Mouse (Mus musculus) limb, embryonic 10.5 days (tissue): Measurements from ENCODE around the gene Adora2a. TPM values are rescaled to one million over a fixed set of nuclear protein-coding genes. Genes with fewer than 3 reads are reported as not detected.
"Not testable (repeated sequence)": the region's sequence is repeated elsewhere in the genome, so short reads cannot be mapped to it uniquely, and the experiment has no call there.

Source experiments
- DNase-seq: peaks from one replicate; pipeline ENCODE4 v3.0.0-alpha.2; 2017; ENCODE audit warnings: low spot score
- H3K27ac ChIP-seq: fragments of 300-500 bp; sonication (generic); 2 replicates; pipeline ENCODE4 v1.5.1; 2016; ENCODE audit warnings: mild to moderate bottlenecking
- H3K27me3 ChIP-seq: fragments of 300-500 bp; sonication (generic); 2 replicates; pipeline ENCODE4 v1.6.1; 2016; ENCODE audit warnings: low read depth, mild to moderate bottlenecking; ENCODE audit not compliant: poor library complexity, severe bottlenecking
- H3K36me3 ChIP-seq: fragments of 300-500 bp; sonication (generic); 2 replicates; pipeline ENCODE4 v1.6.1; 2016; ENCODE audit warnings: mild to moderate bottlenecking, moderate library complexity
- H3K4me1 ChIP-seq: fragments of 300-500 bp; sonication (generic); 2 replicates; pipeline ENCODE4 v1.6.1; 2016
- H3K4me3 ChIP-seq: fragments of 300-500 bp; sonication (generic); 2 replicates; pipeline ENCODE4 v1.5.1; 2016; ENCODE audit warnings: mild to moderate bottlenecking, moderate library complexity
- H3K9me3 ChIP-seq: fragments of 300-500 bp; sonication (generic); replicated peaks from 2 replicates; pipeline ENCODE4 v1.6.1; 2016; ENCODE audit warnings: mild to moderate bottlenecking
- WGBS: fragments of 180-500 bp; shearing (Covaris S2); methylation state at CpG from one replicate; pipeline ENCODE4 v1.1.7; 2016; 5-methylcytosine and 5-hydroxymethylcytosine counted together
- polyA plus RNA-seq: library from polyadenylated mRNA; unstranded; fragments of >200 nt; fragmentation: Nextera tagmentation; extraction: Ambion mirVana; gene quantifications from 2 replicates; pipeline ENCODE4 v1.2.1, GENCODE M21; 2016

Gene Adora2a
- 1.7 and 2.2 TPM in 2 replicates for polyA plus RNA-seq

GRCm38 (mm10) chr10:75316872-75316907, at the start of gene Adora2a:
Gene Adora2a (plus strand): TSS chr10:75316877.
- Histone ChIP-seq H3K27ac (peak within 1 kb of the TSS; percentile 48), H3K9me3 (no peaks in the 10 kb centered on the region), H3K27me3 (peaks cover 52% of the 10 kb centered on the region), H3K4me3 (peak within 1 kb of the TSS; percentile 51), H3K4me1 (peaks cover 24% of the 10 kb centered on the region), H3K36me3 (peaks cover 11% of the 10 kb centered on the region)
- DNase-seq = no peak
- 0% methylated on average over 4 of the region's 4 CpGs for WGBS

- DNase-seq = no peak
- Histone ChIP-seq H3K4me1 (no peaks in the 10 kb centered on the region), H3K4me3 (no peak overlapping the region), H3K27me3 (no peaks in the 10 kb centered on the region), H3K27ac (no peak overlapping the region), H3K36me3 (peaks cover 79% of the 10 kb centered on the region), H3K9me3 (no peaks in the 10 kb centered on the region)
- 88% methylated on average over 4 of the region's 4 CpGs for WGBS
These were observed 43.7 kb upstream of the Adora2a start for GRCm38 (mm10) chr10:75273020-75273419.

DNA sequence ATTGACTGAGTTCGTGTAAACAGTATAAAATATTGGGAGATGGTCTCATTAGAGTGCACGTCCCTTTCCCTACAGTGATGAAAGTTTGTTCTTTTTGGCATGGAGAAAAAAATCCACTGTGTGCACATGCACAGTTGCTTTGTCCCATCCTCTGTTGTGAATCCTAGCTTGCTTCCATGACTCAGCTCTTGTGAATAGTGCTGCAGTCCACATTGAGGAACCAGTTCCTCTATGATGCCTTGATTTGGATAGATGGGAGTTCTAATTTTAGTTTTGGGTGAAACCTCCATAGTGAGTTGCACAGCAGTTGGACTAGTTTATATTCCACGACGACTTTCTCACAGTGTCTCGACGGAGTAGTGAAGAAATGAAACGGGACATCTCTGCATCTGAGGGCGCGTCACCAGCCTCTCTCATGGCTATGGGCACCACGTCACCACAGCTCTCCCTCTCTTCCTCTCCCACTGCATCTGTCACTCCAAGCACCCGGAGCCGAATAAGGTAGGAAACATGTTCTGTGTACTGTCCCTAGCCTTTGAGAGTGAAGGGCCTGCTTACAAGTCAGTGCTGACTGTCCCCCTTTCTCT, 40.2 kb upstream of the Adora2a start:
- Histone ChIP-seq H3K9me3 (no peaks in the 10 kb centered on the region), H3K4me3 (no peak overlapping the region), H3K4me1 (no peaks in the 10 kb centered on the region), H3K27ac (no peak overlapping the region), H3K36me3 (peaks cover 77% of the 10 kb centered on the region), H3K27me3 (no peaks in the 10 kb centered on the region)
- 94% methylated on average over 12 of the region's 12 CpGs for WGBS
- no peak for DNase-seq

- H3K4me1 ChIP-seq = no peaks in the 10 kb centered on the region
- peaks cover 74% of the 10 kb centered on the region for H3K36me3 ChIP-seq
- no peaks in the 10 kb centered on the region for H3K9me3 ChIP-seq
- no peaks in the 10 kb centered on the region for H3K27me3 ChIP-seq
- no peak for DNase-seq
- no peak overlapping the region for H3K27ac ChIP-seq
- WGBS = 91% methylated on average over 1 of the region's 1 CpGs
- H3K4me3 ChIP-seq = no peak overlapping the region
These were observed 39.2 kb upstream of the Adora2a start for GRCm38 (mm10) chr10:75277501-75277900.

DNA sequence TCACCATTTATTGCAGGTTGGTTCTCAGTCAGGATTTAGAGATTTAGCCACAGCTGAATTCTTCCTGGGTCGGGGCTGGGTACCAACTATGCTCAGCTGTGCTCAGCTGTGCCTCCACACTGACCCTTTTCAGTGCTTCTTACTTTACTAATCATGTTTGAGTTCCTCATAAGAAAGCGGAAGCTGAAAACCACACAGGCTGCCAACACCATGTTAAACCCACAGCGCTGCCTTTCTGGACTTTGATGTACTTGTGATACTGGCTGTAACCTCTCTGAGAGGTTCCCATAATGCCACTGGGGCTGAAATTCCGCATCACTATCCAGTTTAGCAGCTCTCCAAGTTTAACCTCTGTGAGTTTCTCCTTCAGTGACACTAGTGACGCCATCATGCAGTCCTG, 34.0 kb upstream of the Adora2a start:
- no peak overlapping the region for H3K27ac ChIP-seq
- peaks cover 65% of the 10 kb centered on the region for H3K36me3 ChIP-seq
- no peaks in the 10 kb centered on the region for H3K27me3 ChIP-seq
- no peak overlapping the region for H3K4me3 ChIP-seq
- 94% methylated on average over 5 of the region's 5 CpGs for WGBS
- H3K4me1 ChIP-seq = no peaks in the 10 kb centered on the region
- no peaks in the 10 kb centered on the region for H3K9me3 ChIP-seq
- no peak for DNase-seq

GRCm38 (mm10) chr10:75283821-75284220, 32.9 kb upstream of the Adora2a start:
- no peaks in the 10 kb centered on the region for H3K9me3 ChIP-seq
- peaks cover 64% of the 10 kb centered on the region for H3K36me3 ChIP-seq
- H3K4me3 ChIP-seq = no peak overlapping the region
- 94% methylated on average over 3 of the region's 3 CpGs for WGBS
- no peak for DNase-seq
- no peaks in the 10 kb centered on the region for H3K4me1 ChIP-seq
- no peak overlapping the region for H3K27ac ChIP-seq
- no peaks in the 10 kb centered on the region for H3K27me3 ChIP-seq

DNA sequence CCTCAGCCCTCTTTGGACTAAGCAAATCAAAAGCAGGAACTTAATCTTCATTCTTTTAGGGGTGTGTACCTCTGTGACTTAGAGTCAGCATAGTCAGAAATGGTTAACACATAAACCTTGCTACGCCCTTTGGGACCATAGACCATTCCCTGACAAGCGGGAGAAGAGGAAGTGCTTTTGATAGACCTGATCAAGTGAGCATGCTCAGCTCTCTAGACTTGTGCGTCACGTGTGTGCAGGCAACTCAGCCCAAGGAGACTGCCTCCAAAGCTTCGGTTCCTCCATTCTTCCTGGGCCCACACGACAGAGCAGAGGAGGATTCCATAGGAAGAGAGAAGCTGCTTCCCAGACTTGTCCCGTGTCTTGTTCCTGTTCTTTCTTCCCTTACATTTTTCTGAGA, 28.1 kb upstream of the Adora2a start:
- Histone ChIP-seq H3K4me1 (no peaks in the 10 kb centered on the region), H3K36me3 (peaks cover 38% of the 10 kb centered on the region), H3K9me3 (no peaks in the 10 kb centered on the region), H3K4me3 (no peak overlapping the region), H3K27ac (no peak overlapping the region), H3K27me3 (no peaks in the 10 kb centered on the region)
- DNase-seq = no peak
- WGBS = 90% methylated on average over 7 of the region's 7 CpGs

DNA sequence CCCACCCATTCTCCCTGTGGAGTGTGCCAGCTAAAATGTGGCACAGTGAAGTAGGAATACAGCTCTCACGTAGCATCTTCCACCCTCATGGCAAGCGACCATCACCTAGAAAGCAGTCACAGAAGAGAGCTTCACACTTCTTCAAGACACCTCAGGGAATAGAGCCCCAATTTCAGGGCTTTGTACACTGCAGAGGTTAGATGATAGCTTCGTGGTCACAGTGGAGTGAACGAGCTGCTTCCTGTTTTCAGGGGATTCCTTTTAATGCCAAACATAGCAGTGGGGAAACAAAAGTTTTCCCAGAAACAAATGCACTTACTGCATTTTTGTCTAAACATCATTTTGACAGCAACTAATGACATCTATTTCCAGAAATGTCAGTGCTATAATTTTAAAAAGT, 27.3 kb upstream of the Adora2a start:
- Histone ChIP-seq H3K4me3 (no peak overlapping the region), H3K27me3 (no peaks in the 10 kb centered on the region), H3K4me1 (no peaks in the 10 kb centered on the region), H3K27ac (no peak overlapping the region), H3K9me3 (no peaks in the 10 kb centered on the region), H3K36me3 (peaks cover 30% of the 10 kb centered on the region)
- DNase-seq = no peak
- 72% methylated on average over 4 of the region's 4 CpGs for WGBS

DNA sequence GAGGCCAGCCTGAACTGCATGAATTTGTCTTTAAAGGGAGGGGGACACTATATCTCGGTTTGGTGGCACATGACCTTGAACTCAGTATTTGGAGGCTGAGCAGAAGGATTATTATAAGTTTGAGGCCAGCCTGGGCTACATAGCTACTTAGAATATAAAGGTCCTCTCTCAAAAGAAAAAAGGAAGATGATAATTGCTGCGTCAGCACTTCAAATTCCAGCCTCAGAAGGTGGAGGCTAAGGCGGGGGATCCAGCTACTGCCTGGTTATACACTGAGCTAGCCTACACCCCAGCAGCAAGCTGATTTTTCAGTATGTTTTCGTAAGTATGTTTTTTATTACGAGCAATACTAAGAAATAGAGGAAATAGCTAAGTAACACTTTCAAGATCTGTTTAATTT, 26.0 kb upstream of the Adora2a start:
- no peaks in the 10 kb centered on the region for H3K27me3 ChIP-seq
- no peak overlapping the region for H3K27ac ChIP-seq
- 91% methylated on average over 5 of the region's 5 CpGs for WGBS
- peaks cover 26% of the 10 kb centered on the region for H3K36me3 ChIP-seq
- no peak overlapping the region for H3K4me3 ChIP-seq
- H3K9me3 ChIP-seq = no peaks in the 10 kb centered on the region
- 0 out of 2 replicates have a peak, but pooled peaks cover 5% of the 10 kb centered on the region for H3K4me1 ChIP-seq
- no peak for DNase-seq

GRCm38 (mm10) chr10:75291338-75291737, 25.3 kb upstream of the Adora2a start:
- peaks cover 32% of the 10 kb centered on the region for H3K36me3 ChIP-seq
- H3K27ac ChIP-seq = no peak overlapping the region
- H3K9me3 ChIP-seq = no peaks in the 10 kb centered on the region
- no peaks in the 10 kb centered on the region for H3K27me3 ChIP-seq
- no peak for DNase-seq
- 80% methylated on average over 1 of the region's 1 CpGs for WGBS
- H3K4me3 ChIP-seq = no peak overlapping the region
- H3K4me1 ChIP-seq = 0 out of 2 replicates have a peak, but pooled peaks cover 5% of the 10 kb centered on the region

GRCm38 (mm10) chr10:75292206-75292605, 24.5 kb upstream of the Adora2a start:
- 92% methylated on average over 8 of the region's 8 CpGs for WGBS
- peaks cover 37% of the 10 kb centered on the region for H3K36me3 ChIP-seq

GRCm38 (mm10) chr10:75293288-75293687, 23.4 kb upstream of the Adora2a start:
- Histone ChIP-seq H3K27ac (no peak overlapping the region), H3K36me3 (peaks cover 34% of the 10 kb centered on the region), H3K4me1 (0 out of 2 replicates have a peak, but pooled peaks cover 5% of the 10 kb centered on the region), H3K9me3 (no peaks in the 10 kb centered on the region), H3K27me3 (no peaks in the 10 kb centered on the region), H3K4me3 (no peak overlapping the region)
- DNase-seq = no peak
- WGBS = 79% methylated on average over 3 of the region's 3 CpGs

More at GRCm38 (mm10) chr10:75292206-75292605, 24.5 kb upstream of the Adora2a start:
- not testable (repeated sequence) for H3K9me3 ChIP-seq, H3K27me3 ChIP-seq, H3K4me1 ChIP-seq, H3K4me3 ChIP-seq, H3K27ac ChIP-seq, DNase-seq

DNA sequence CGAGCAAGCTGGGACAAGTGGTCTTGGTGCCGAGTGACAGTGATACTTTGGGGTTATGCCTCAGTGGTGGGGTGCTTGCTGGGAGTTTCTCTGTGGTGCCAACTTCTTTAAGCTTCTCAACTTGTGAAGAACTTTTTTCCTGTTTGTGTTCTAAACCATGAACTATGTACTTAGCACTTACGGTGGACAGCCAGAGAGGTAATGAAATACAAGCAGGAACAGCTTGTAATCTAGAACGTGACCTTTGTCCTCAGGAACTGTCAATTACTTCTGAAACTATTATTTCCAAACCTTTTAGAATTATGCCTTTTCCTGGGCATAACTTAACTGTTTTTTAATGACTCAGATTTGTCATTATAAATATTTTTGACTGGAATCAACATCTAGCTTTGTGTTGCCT, 22.3 kb upstream of the Adora2a start:
- Histone ChIP-seq H3K36me3 (peaks cover 36% of the 10 kb centered on the region), H3K27ac (no peak overlapping the region), H3K4me3 (no peak overlapping the region), H3K4me1 (0 out of 2 replicates have a peak, but pooled peaks cover 5% of the 10 kb centered on the region), H3K9me3 (no peaks in the 10 kb centered on the region), H3K27me3 (no peaks in the 10 kb centered on the region)
- DNase-seq = no peak
- WGBS = 81% methylated on average over 4 of the region's 4 CpGs

DNA sequence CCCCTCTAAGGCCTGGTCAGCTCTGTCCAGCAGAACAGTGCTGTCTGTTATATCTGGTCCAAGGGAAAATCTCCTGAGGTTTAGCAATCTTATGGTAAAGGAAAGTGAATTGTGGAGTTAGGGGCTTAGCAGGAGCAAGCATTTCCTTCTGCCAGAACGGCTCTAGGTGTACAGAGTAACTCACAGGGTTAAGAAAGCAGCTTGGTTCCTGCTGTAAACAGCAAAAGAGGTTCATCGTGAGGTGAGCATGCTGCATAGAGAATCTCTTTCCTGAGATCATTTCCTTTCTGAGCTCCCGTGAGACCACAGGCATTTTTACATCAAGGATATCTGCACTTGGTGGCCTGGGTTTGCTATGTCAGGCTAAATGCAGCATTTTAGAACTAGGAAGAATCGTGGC, 21.8 kb upstream of the Adora2a start:
- no peaks in the 10 kb centered on the region for H3K27me3 ChIP-seq
- no peak overlapping the region for H3K4me3 ChIP-seq
- no peaks in the 10 kb centered on the region for H3K9me3 ChIP-seq
- H3K27ac ChIP-seq = no peak overlapping the region
- WGBS = 79% methylated on average over 4 of the region's 4 CpGs
- DNase-seq = no peak
- peaks cover 36% of the 10 kb centered on the region for H3K36me3 ChIP-seq
- H3K4me1 ChIP-seq = 0 out of 2 replicates have a peak, but pooled peaks cover 5% of the 10 kb centered on the region
